In genomic region chr17:24667011-24667410, GRCm38 (mm10) we compare ENCODE assay signal across 4 mouse cellular contexts. TPM values are rescaled to one million over a fixed set of nuclear protein-coding genes. Genes with fewer than 3 reads are reported as not detected.
"Had no signal": no experiment of that assay in that cellular context is flagged by ENCODE, and none has a peak within 500 bp of the region (broad histone marks: within the 10 kb centered on the region; RNA-seq: fewer than 3 reads in every experiment).

No protein-coding gene starts in this region.

RNA-seq across cellular contexts. Expression of gene Npw, which starts 8.8 kb away (rescaled TPM):
- total RNA-seq: neutrophil, adult 5-6 weeks had no signal
- polyA plus RNA-seq: neural tube, embryonic 13.5 days; neural tube, embryonic 14.5 days; thymus, postnatal 0 days had no signal

RNA-seq across cellular contexts. Expression of gene Syngr3, which starts 22.7 kb away (rescaled TPM):
- total RNA-seq: neutrophil, adult 5-6 weeks had no signal
